Mouse (Mus musculus) CH12.LX (cell line): Measurements from ENCODE around the gene Olfr824. TPM values are rescaled to one million over a fixed set of nuclear protein-coding genes. Genes with fewer than 3 reads are reported as not detected.
A peak's percentile ranks its signal among the peaks of the same experiment; 100 is the strongest.
"Not testable (repeated sequence)": the region's sequence is repeated elsewhere in the genome, so short reads cannot be mapped to it uniquely, and the experiment has no call there.

ENCODE experiments used
- DNase-seq: peaks from one replicate; pipeline ENCODE4 v3.0.0-alpha.2; 2013; ENCODE audit errors: extremely low read depth
- H3K27ac ChIP-seq: 2 replicates; pipeline ENCODE4 v1.5.1; 2012; ENCODE audit warnings: low read depth, mild to moderate bottlenecking, control low read depth, moderate library complexity; ENCODE audit not compliant: insufficient read depth
- H3K27me3 ChIP-seq: replicated peaks from 2 replicates; pipeline ENCODE3; 2012; ENCODE audit warnings: inconsistent platforms
- H3K36me3 ChIP-seq, 2 experiments: replicated peaks in 1 of 2; 2 replicates each; pipeline versions ENCODE3 to v1.6.1; 2012; ENCODE audit warnings: inconsistent platforms in 1 of 2, low read length in 1 of 2, mild to moderate bottlenecking in 1 of 2, mixed read lengths in 1 of 2, moderate library complexity in 1 of 2; ENCODE audit not compliant: control insufficient read depth in 1 of 2, insufficient read depth in 1 of 2
- H3K4me1 ChIP-seq, 2 experiments: 2 replicates each; pipeline ENCODE4 v1.6.1; 2012; ENCODE audit warnings: inconsistent platforms in 1 of 2, moderate library complexity in 1 of 2; ENCODE audit not compliant: insufficient read depth in 2 of 2, control insufficient read depth in 1 of 2
- H3K4me2 ChIP-seq: 2 replicates; pipeline ENCODE4 v1.6.1; 2012; ENCODE audit warnings: low read depth, mild to moderate bottlenecking, control low read depth; ENCODE audit not compliant: poor library complexity, insufficient read depth, severe bottlenecking
- H3K4me3 ChIP-seq, 3 experiments: fragments of 150-350 bp in 1 of 3; sonication (generic) in 1 of 3; replicated peaks in 1 of 3; 2 replicates each; pipeline versions ENCODE3 to v1.5.1; 2011 to 2012; ENCODE audit warnings: low read depth in 2 of 3, low read length in 2 of 3, mild to moderate bottlenecking in 2 of 3, moderate library complexity in 2 of 3, control low read depth in 1 of 3, improper control_type of control experiment in 1 of 3, inconsistent platforms in 1 of 3, mixed read lengths in 1 of 3; ENCODE audit not compliant: poor library complexity in 1 of 3
- H3K79me2 ChIP-seq: replicated peaks from 2 replicates; pipeline ENCODE4 v1.6.1; 2012; ENCODE audit warnings: mild to moderate bottlenecking, moderate library complexity; ENCODE audit not compliant: control insufficient read depth, poor library complexity, insufficient read depth, severe bottlenecking; ENCODE audit errors: extremely low read depth
- H3K9ac ChIP-seq: 2 replicates; pipeline ENCODE4 v1.6.1; 2012; ENCODE audit warnings: low read depth, mild to moderate bottlenecking, control low read depth, moderate library complexity; ENCODE audit not compliant: insufficient read depth
- H3K9me3 ChIP-seq: replicated peaks from 2 replicates; pipeline ENCODE3; 2012; ENCODE audit warnings: low read length, inconsistent platforms, mixed read lengths
- BHLHE40 ChIP-seq: IDR thresholded peaks from 2 replicates; pipeline ENCODE4 v1.6.1; 2011; ENCODE audit warnings: mild to moderate bottlenecking, low read depth, low read length, improper control_type of control experiment
- CHD2 ChIP-seq: IDR thresholded peaks from 2 replicates; pipeline ENCODE4 v1.6.1; 2011; ENCODE audit warnings: low read length, improper control_type of control experiment
- CTCF ChIP-seq, 2 experiments: IDR thresholded peaks in 1 of 2; conservative IDR thresholded peaks in 1 of 2; 2 replicates each; pipeline ENCODE4 v1.5.1; 2011 to 2012; ENCODE audit warnings: low read depth in 2 of 2, low read length in 2 of 2, improper control_type of control experiment in 1 of 2, inconsistent platforms in 1 of 2, mild to moderate bottlenecking in 1 of 2, moderate library complexity in 1 of 2
- ELF1 ChIP-seq: IDR thresholded peaks from 2 replicates; pipeline ENCODE4 v1.6.1; 2014; ENCODE audit warnings: low read depth, mild to moderate bottlenecking, inconsistent platforms, low read length, improper control_type of control experiment
- GABPA ChIP-seq: IDR thresholded peaks from 2 replicates; pipeline ENCODE4 v1.6.1; 2012; ENCODE audit warnings: low read depth, low read length, improper control_type of control experiment, inconsistent platforms; ENCODE audit not compliant: insufficient replicate concordance
- HCFC1 ChIP-seq: IDR thresholded peaks from 2 replicates; pipeline ENCODE4 v1.6.1; 2012; ENCODE audit warnings: low read depth, mild to moderate bottlenecking, inconsistent platforms, low read length, improper control_type of control experiment
- KAT2A ChIP-seq: IDR thresholded peaks from 2 replicates; pipeline ENCODE4 v1.6.1; 2012; ENCODE audit warnings: low read length, improper control_type of control experiment, inconsistent platforms; ENCODE audit not compliant: insufficient replicate concordance
- MAX ChIP-seq: IDR thresholded peaks from 2 replicates; pipeline ENCODE4 v1.6.1; 2011; ENCODE audit warnings: low read length, improper control_type of control experiment
- MAZ ChIP-seq: IDR thresholded peaks from 2 replicates; pipeline ENCODE4 v1.6.1; 2012; ENCODE audit warnings: low read depth, mild to moderate bottlenecking, inconsistent platforms, low read length, improper control_type of control experiment, moderate library complexity
- MEF2A ChIP-seq: IDR thresholded peaks from 2 replicates; pipeline ENCODE4 v1.6.1; 2014; ENCODE audit warnings: low read depth, mild to moderate bottlenecking, inconsistent platforms, low read length, improper control_type of control experiment, borderline replicate concordance
- NRF1 ChIP-seq: IDR thresholded peaks from 2 replicates; pipeline ENCODE4 v1.6.1; 2014; ENCODE audit warnings: low read depth, mild to moderate bottlenecking, inconsistent platforms, low read length, improper control_type of control experiment, moderate library complexity
- RAD21 ChIP-seq: IDR thresholded peaks from 2 replicates; pipeline ENCODE4 v1.6.1; 2011; ENCODE audit warnings: low read depth, mild to moderate bottlenecking, low read length, improper control_type of control experiment, moderate library complexity
- SMC3 ChIP-seq: IDR thresholded peaks from 2 replicates; pipeline ENCODE4 v1.6.1; 2011; ENCODE audit warnings: low read depth, low read length, improper control_type of control experiment
- TCF12 ChIP-seq: IDR thresholded peaks from 2 replicates; pipeline ENCODE4 v1.6.1; 2014; ENCODE audit warnings: low read depth, mild to moderate bottlenecking, inconsistent platforms, low read length, improper control_type of control experiment
- UBTF ChIP-seq: IDR thresholded peaks from 2 replicates; pipeline ENCODE4 v1.6.1; 2012; ENCODE audit warnings: low read depth, mild to moderate bottlenecking, inconsistent platforms, low read length, improper control_type of control experiment, moderate library complexity
- USF1 ChIP-seq: IDR thresholded peaks from 2 replicates; pipeline ENCODE4 v1.6.1; 2014; ENCODE audit warnings: low read depth, mild to moderate bottlenecking, inconsistent platforms, low read length, improper control_type of control experiment
- ZMIZ1 ChIP-seq: IDR thresholded peaks from 2 replicates; pipeline ENCODE4 v1.6.1; 2012; ENCODE audit warnings: low read depth, mild to moderate bottlenecking, inconsistent platforms, low read length, improper control_type of control experiment
- dilution Hi-C: fragments of 300-500 bp; cut with MboI; formaldehyde crosslinking; loops from 2 replicates; pipeline ENCODE4 v1.14.3; 2020; ENCODE audit warnings: low sequenced_read_pairs; ENCODE audit not compliant: extremely low pct_unique_long_range_greater_than_20kb, extremely low pct_ligation_motif_present
- in situ Hi-C: fragments of 300-500 bp; cut with MboI; formaldehyde crosslinking; loops from 3 replicates; pipeline ENCODE4 v1.14.3; 2019; ENCODE audit warnings: low sequenced_read_pairs, low pct_ligation_motif_present, low pct_unique_long_range_greater_than_20kb, mixed read lengths
- polyA plus RNA-seq: library from polyadenylated mRNA; unstranded; fragments of >175 nt; gene quantifications from 2 replicates; pipeline ENCODE4 v1.2.1, GENCODE M21; 2012; ENCODE audit warnings: low read depth; ENCODE audit not compliant: insufficient read length
- total RNA-seq, 2 experiments: library from RNA; depleted of rRNA; stranded (reverse); fragments of 300-350 nt in 1 of 2; fragments of >200 nt in 1 of 2; gene quantifications; 2 replicates each; pipeline ENCODE4 v1.2.3; 2012 to 2014

Olfr824 gene
- total and polyA plus RNA-seq, 3 experiments: not detected

DNA sequence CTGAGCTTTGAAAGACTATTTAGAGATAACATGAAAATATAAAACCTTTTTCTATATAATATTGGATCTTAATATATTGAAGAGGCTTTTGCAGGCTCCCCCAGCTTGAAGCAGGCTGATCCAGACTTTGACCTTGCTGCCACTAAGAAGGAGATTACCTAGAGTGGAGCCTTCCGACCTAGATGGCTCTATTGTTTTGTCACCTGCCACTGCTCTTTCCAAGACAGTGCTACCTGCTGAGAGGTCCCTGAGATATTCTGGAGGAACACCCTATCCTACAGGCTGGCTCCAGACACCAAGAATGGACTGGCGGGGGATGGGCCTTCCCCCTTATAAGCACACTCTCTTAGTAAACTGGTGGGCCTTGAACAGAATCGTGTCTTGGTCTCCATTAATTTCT, 13.8 kb downstream of the Olfr824 start:
- H3K79me2 ChIP-seq, H3K27ac ChIP-seq, H3K4me1 ChIP-seq, dilution Hi-C loops, H3K9me3 ChIP-seq, H3K27me3 ChIP-seq, in situ Hi-C loops, H3K9ac ChIP-seq, DNase-seq, H3K36me3 ChIP-seq, H3K4me3 ChIP-seq, H3K4me2 ChIP-seq: not testable (repeated sequence)

DNA sequence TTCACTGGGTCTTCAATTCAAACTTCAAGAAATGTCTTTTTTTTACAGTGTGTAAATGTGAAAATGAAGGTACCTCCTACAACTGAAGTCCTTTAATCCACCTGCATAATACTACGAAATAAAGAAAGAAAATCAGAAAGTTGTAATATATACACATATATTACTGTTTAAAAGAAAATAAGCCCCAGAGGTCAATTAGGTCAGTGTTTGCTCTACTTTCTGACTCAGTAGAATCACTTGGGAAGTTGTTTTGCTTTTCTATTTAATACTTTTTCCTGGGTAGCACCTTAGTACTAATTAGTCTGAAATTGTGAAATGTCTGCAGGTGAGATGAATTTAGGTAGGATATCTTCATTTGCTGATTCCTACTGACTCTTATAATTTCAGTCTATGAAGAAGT, 14.5 kb downstream of the Olfr824 start, which contains the start of gene Olfr823:
Gene Olfr823, minus strand, starts transcription at position 101 of the 400 bp plus-strand sequence.
- dilution Hi-C loops, H3K27ac ChIP-seq, H3K27me3 ChIP-seq, H3K4me3 ChIP-seq, H3K4me2 ChIP-seq, H3K79me2 ChIP-seq, H3K36me3 ChIP-seq, H3K9ac ChIP-seq, in situ Hi-C loops, DNase-seq, H3K4me1 ChIP-seq, H3K9me3 ChIP-seq: not testable (repeated sequence)

DNA sequence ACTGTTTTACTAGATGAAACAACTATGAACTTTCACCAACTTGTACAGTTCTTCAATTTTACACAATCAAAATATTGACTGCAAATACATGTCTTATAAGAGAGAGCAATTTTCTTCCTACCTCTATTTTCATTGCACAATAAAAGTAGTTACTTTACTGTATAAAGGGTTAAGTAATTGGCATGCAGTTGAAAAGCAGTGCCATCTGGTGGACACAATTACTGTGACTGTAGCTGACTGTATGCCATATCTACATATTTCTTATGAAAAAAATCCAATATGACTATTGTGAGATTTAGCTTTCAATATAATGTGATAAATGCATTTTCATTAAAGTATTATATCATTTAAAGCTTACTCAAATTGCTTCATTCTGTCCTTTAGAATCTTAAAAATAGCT, 33.7 kb downstream of the Olfr824 start:
- Histone ChIP-seq H3K79me2 (no peaks in the 10 kb centered on the region), H3K4me3 (no peak overlapping the region), H3K36me3 (no peaks in the 10 kb centered on the region), H3K9ac (no peak overlapping the region), H3K27ac (no peak overlapping the region), H3K4me2 (no peak overlapping the region), H3K4me1 (no peaks in the 10 kb centered on the region)
- in situ Hi-C loops: loop anchor here (25.0 kb wide), 1 partner anchor 109 kb away; the partner anchor contains the start of genes Gm10310 and Olfr247
- dilution Hi-C loops: no loop called here
- DNase-seq: peak; percentile 29
- no peak for TF ChIP-seq MAX
- TF ChIP-seq KAT2A: no peak
- no peak for TF ChIP-seq HCFC1
- TF ChIP-seq CHD2: no peak
- peak in 1 of 2 experiments; percentile 65; a peak in 2 of 4 replicates for TF ChIP-seq CTCF (conservative IDR thresholded peaks at IDR 0.05 in 1 of 2, IDR thresholded peaks at IDR 0.05 in 1 of 2; ENCODE audit: low read depth in 2 of 2, low read length in 2 of 2)
- TF ChIP-seq BHLHE40: no peak
- TF ChIP-seq SMC3: peak; percentile 57
- peak; percentile 38 for TF ChIP-seq RAD21
- TF ChIP-seq MAZ: no peak
- no peak for TF ChIP-seq MEF2A
- TF ChIP-seq NRF1: no peak
- no peak for TF ChIP-seq TCF12
- TF ChIP-seq GABPA: no peak
- no peak for TF ChIP-seq UBTF
- TF ChIP-seq ELF1: no peak
- no peak for TF ChIP-seq USF1
- TF ChIP-seq ZMIZ1: no peak
- TF ChIP-seq, all 38 proteins: peak for 3
- H3K27me3 ChIP-seq: no peaks in the 10 kb centered on the region
- no peaks in the 10 kb centered on the region for H3K9me3 ChIP-seq
